Mouse (Mus musculus) small intestine, adult 2 months (tissue): ENCODE results near the gene Aff3.

Experiments
- CTCF ChIP-seq: fragments of 200-500 bp; IDR thresholded peaks from 2 replicates; pipeline ENCODE4 v1.5.1; 2012; ENCODE audit warnings: low read depth, mild to moderate bottlenecking, control low read depth, inconsistent platforms, low read length, moderate library complexity, mixed read lengths; ENCODE audit not compliant: insufficient replicate concordance, insufficient read length; ENCODE audit errors: extremely low read depth
- POLR2A ChIP-seq: fragments of 200-500 bp; IDR thresholded peaks from 2 replicates; pipeline ENCODE4 v1.6.1; 2012; ENCODE audit warnings: low read depth, mild to moderate bottlenecking, control low read depth, inconsistent platforms, low read length, moderate library complexity

DNA sequence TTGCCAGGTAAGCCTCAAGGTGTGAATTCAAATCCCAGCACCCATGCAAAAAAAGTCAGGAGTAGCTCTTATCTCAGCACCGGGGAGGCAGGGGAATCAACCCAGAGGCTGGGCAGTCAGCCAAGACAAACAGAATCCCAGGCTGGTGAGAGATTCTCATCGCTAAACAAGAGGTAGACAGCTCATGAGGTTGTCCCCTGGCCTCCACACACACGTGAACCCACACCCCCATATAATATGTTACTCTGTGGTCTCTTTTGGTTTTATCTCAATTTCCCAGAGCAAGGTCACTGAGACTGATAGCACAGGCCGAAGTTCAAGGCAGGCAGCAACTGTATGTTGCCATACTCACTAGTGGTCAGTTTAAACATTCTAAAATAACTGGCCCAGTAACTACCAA, 422.2 kb downstream of the Aff3 start:
- no peak for TF ChIP-seq CTCF
- no peak for TF ChIP-seq POLR2A
